Mouse (Mus musculus): ENCODE measurements around the gene Vps53. TPM values are rescaled to one million over a fixed set of nuclear protein-coding genes. Genes with fewer than 3 reads are reported as not detected.

The Vps53 gene
- polyA plus RNA-seq, 1 experiment from 2014 or later: 52.8 TPM

DNA sequence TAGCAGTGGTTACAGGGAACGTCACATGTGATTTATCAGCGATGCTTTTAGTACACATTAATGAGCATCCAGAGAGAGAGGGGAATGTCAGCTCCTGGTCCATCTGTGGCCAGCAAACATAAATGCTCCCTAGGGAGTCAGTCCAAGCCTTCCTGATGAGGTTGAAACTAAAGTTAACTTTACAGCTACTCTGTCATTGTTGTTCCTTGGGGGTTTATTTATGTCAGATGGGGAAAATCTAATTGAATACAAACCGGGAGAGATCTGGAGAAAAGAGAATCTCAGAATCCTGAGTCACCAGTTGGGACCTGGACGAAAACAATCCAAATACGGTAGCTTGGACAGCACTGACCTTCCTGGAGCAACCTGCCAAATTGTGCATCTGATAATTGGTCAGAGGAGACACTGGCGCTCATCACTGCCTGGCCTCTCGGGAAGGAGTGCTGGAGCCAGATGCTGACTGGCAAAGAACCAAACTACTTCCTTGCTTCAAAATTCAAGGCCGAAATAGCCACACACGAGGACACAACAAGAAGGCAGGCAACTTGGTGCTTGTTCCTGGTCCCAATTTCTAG, 113.8 kb downstream of the Vps53 start:
- ATAC-seq (ENCODE audit: low FRiP score, low read depth): no peak
- Histone ChIP-seq H3K27ac (replicated peaks) (no peak overlapping the region), H3K9ac (replicated peaks) (no peak overlapping the region), H3K4me3 (no peak overlapping the region), H3K9me3 (no peaks in the 10 kb centered on the region), H3K36me3 (peaks cover 22% of the 10 kb centered on the region), H3K27me3 (no peaks in the 10 kb centered on the region), H3K4me2 (replicated peaks) (no peak overlapping the region), H3K4me1 (no peaks in the 10 kb centered on the region)
- WGBS: 88% methylated on average over 9 of the region's 9 CpGs

DNA sequence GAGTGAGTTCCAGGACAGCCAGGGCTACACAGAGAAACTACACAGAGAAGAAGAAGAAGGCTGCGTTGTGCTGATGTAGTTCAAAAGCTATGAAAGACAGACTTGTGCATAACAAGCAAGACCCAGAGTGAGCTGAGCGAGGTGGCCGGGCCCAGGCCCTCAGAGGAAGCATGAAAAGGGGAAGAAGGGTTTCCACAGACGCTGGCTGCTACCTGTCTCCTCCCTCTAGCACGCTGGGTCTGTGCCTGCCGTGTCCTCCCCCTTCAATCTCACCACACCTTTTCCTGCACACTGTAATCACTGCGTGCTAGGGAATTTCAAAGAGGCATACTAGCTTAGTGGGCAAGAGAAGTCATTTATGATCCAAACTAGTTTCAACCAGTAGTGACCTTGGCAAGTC, 115.0 kb downstream of the Vps53 start:
- no peaks in the 10 kb centered on the region for H3K27me3 ChIP-seq
- H3K9ac ChIP-seq (replicated peaks): no peak overlapping the region
- H3K9me3 ChIP-seq: no peaks in the 10 kb centered on the region
- no peak overlapping the region for H3K27ac ChIP-seq (replicated peaks)
- no peak overlapping the region for H3K4me3 ChIP-seq
- H3K4me2 ChIP-seq (replicated peaks): no peak overlapping the region
- ATAC-seq (ENCODE audit: low FRiP score, low read depth): no peak
- peaks cover 22% of the 10 kb centered on the region for H3K36me3 ChIP-seq
- H3K4me1 ChIP-seq: no peaks in the 10 kb centered on the region
- 89% methylated on average over 7 of the region's 7 CpGs for WGBS

DNA sequence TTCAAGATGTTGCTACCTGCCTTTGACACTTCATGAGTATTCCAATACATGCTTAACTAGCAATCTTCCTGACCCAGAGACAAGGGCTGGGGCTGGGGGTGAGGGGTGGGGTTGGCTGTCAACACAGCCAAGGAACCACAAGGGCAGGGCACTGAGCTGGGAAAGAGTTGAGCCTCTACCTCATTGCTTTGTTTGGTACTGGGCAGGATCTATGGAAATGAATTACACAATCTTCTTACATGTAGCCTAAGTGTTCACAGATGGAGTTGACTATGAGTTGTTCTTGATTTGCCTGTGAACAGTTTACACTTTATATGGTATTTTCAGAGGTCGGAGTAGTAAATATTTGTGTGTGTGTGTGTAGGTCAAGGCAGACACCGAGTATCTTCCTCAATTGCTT, 118.5 kb downstream of the Vps53 start:
- WGBS: 93% methylated on average over 2 of the region's 2 CpGs
- no peaks in the 10 kb centered on the region for H3K27me3 ChIP-seq

DNA sequence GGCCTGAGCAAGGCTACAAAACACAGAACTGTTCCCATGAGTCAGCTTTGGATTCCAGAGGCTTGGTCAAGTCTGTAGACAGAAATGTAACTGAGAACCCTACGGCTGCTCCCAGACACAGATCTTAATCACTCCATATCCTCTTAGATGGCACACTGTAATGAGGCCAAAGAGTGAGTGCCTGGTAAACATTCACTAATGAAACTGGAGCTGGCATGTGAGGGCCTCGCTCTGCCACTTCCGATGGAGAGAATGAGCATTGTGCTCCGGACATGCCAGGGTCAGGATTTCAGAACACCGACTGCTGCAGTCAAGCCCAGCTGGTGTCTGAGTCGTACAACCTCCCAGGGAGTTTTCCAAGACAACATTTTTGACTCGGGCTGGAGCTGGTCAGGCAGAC, 119.5 kb downstream of the Vps53 start:
- WGBS: 76% methylated on average over 7 of the region's 7 CpGs
- Histone ChIP-seq H3K9me3 (no peaks in the 10 kb centered on the region), H3K4me3 (no peak overlapping the region), H3K4me1 (no peaks in the 10 kb centered on the region), H3K27me3 (no peaks in the 10 kb centered on the region), H3K4me2 (replicated peaks) (no peak overlapping the region), H3K27ac (replicated peaks) (no peak overlapping the region), H3K9ac (replicated peaks) (no peak overlapping the region), H3K36me3 (peaks cover 22% of the 10 kb centered on the region)
- ATAC-seq (ENCODE audit: low FRiP score, low read depth): no peak

More for the DNA sequence above, 118.5 kb downstream of the Vps53 start:
- Histone ChIP-seq H3K4me3 (no peak overlapping the region), H3K4me2 (replicated peaks) (no peak overlapping the region), H3K9me3 (no peaks in the 10 kb centered on the region), H3K36me3 (peaks cover 22% of the 10 kb centered on the region), H3K27ac (replicated peaks) (no peak overlapping the region), H3K4me1 (no peaks in the 10 kb centered on the region), H3K9ac (replicated peaks) (no peak overlapping the region)
- no peak for ATAC-seq (ENCODE audit: low FRiP score, low read depth)

DNA sequence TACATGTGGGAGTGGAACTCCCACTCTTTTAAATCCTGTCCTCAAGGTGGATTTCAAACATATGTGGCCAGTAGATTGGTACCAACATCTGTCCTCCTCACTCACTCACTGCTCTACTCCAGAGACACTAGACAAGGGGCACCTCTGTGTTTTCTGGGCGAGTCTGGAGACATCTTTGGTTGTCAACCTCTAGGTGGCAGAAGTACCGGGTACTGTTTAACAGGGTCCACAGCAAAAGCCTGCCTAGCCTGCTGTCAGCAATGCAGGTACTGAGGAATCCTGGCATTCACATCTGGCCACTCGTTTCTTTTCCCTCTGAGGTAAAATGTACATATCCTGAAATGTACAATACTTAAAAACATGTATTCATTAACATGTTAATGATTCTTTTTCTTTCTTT, 123.0 kb downstream of the Vps53 start:
- H3K27me3 ChIP-seq: no peaks in the 10 kb centered on the region
- H3K9me3 ChIP-seq: no peaks in the 10 kb centered on the region
- 19% methylated on average over 3 of the region's 3 CpGs for WGBS
- no peak for ATAC-seq (ENCODE audit: low FRiP score, low read depth)
- H3K4me3 ChIP-seq: no peak overlapping the region
- no peaks in the 10 kb centered on the region for H3K4me1 ChIP-seq
- H3K4me2 ChIP-seq (replicated peaks): no peak overlapping the region
- no peak overlapping the region for H3K9ac ChIP-seq (replicated peaks)
- H3K36me3 ChIP-seq: peaks cover 4% of the 10 kb centered on the region; the same call in 1 of the 2 replicates
- H3K27ac ChIP-seq (replicated peaks): no peak overlapping the region

DNA sequence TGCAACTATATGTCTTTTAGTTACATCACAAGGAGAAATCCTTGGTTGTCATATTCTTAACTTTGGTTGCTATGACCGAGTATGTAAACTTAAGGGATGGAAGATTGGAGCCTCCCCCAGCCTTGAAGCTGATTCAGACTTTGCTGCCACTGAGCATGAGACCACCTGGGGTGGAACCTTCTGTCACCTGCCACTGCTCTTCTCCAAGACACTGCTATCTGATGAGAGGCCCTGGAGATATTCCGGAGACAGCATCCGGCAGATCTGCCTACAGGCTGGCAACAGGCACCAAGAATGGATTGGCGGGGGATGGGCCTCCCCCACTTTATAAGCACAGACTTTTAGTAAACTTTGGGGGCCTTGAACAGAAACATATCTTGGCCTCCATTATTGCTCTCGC, 127.0 kb downstream of the Vps53 start:
- WGBS: 93% methylated on average over 5 of the region's 5 CpGs
- H3K27me3 ChIP-seq: no peaks in the 10 kb centered on the region
- H3K27ac ChIP-seq (replicated peaks): no peak overlapping the region
- no peak overlapping the region for H3K4me3 ChIP-seq
- H3K9me3 ChIP-seq: no peaks in the 10 kb centered on the region
- H3K36me3 ChIP-seq: no peaks in the 10 kb centered on the region
- H3K4me2 ChIP-seq (replicated peaks): no peak overlapping the region
- no peaks in the 10 kb centered on the region for H3K4me1 ChIP-seq
- no peak for ATAC-seq (ENCODE audit: low FRiP score, low read depth)
- H3K9ac ChIP-seq (replicated peaks): no peak overlapping the region

DNA sequence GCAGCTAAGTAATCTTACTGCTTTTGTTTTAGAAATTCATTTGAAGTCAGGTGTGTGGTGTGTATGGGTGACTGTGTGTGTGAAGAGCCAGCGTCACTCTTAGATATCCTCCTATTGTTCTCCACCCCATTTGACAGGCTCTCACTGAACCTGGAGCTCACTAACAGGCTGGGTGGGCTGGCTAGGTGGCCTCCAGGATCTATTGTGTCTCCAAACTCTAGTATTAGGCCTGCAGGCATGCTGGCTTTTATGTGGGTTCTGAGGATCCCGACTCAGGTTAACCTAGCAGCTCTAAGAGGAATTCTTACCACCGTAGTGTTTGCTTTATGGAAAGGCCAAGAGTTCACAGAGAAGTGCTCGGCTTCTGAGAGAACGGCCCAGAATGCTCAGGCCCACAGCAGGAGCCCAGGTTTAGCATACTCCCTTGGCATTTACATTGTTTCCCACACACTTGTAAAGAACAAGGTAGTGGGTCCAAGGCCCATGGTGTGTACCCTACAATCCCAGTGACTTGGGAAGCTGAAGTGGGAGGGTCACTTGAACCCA, 128.4 kb downstream of the Vps53 start:
- Histone ChIP-seq H3K9me3 (no peaks in the 10 kb centered on the region), H3K36me3 (peaks cover 5% of the 10 kb centered on the region; the same call in 1 of the 2 replicates), H3K4me1 (no peaks in the 10 kb centered on the region), H3K27ac (replicated peaks) (no peak overlapping the region), H3K4me3 (no peak overlapping the region), H3K4me2 (replicated peaks) (no peak overlapping the region), H3K9ac (replicated peaks) (no peak overlapping the region), H3K27me3 (no peaks in the 10 kb centered on the region)
- ATAC-seq (ENCODE audit: low FRiP score, low read depth): no peak
- 36% methylated on average over 5 of the region's 5 CpGs for WGBS

DNA sequence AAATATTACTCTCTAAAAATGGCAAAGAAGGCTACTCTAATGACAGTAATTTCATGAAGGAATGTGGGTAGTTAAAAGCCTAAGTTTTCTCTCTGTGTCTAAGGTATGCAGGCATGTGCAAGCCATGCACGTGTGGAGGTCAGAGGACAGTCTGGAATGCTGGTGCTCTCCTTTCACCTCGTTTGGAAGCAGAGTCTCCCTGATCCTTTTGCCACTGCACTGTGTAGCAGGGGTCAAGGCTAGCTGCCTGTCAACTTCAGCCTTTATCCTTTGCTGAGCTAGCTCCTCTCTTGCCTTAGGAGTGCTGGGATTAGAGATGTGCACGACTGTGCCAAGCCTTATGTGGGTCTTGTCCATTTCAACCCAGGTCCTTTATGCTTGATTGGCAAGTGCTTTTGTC, 128.9 kb downstream of the Vps53 start:
- Histone ChIP-seq H3K27ac (replicated peaks) (no peak overlapping the region), H3K4me2 (replicated peaks) (no peak overlapping the region), H3K9ac (replicated peaks) (no peak overlapping the region), H3K4me1 (no peaks in the 10 kb centered on the region), H3K27me3 (no peaks in the 10 kb centered on the region), H3K36me3 (peaks cover 6% of the 10 kb centered on the region; the same call in 1 of the 2 replicates), H3K4me3 (no peak overlapping the region), H3K9me3 (no peaks in the 10 kb centered on the region)
- 35% methylated on average over 3 of the region's 3 CpGs for WGBS
- ATAC-seq (ENCODE audit: low FRiP score, low read depth): no peak

DNA sequence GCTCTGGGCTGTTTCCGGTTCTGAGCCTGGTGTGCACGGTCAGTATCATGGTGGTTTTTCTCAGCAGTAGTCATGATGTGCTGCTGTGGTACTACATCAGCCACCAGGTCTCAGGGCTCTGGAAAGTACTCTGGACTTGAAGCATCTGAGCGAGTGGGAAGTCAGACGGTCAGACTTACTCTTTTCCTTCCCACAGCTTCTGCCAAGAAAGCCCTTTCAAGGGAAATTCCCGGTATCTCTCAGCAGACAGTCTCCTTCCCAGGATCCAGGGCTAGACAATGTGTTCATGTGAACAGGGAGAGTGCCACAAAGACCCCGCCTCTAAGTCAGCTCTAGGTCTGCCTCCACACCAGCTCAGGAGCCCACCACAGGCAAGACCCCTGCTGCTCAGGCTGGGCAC, 134.1 kb downstream of the Vps53 start:
- Histone ChIP-seq H3K9me3 (no peaks in the 10 kb centered on the region), H3K27me3 (no peaks in the 10 kb centered on the region), H3K36me3 (peaks cover 11% of the 10 kb centered on the region; the same call in 1 of the 2 replicates), H3K4me3 (no peak overlapping the region), H3K4me2 (replicated peaks) (no peak overlapping the region), H3K9ac (replicated peaks) (no peak overlapping the region), H3K4me1 (peaks cover 10% of the 10 kb centered on the region), H3K27ac (replicated peaks) (no peak overlapping the region)
- WGBS: 87% methylated on average over 6 of the region's 6 CpGs
- no peak for ATAC-seq (ENCODE audit: low FRiP score, low read depth)

DNA sequence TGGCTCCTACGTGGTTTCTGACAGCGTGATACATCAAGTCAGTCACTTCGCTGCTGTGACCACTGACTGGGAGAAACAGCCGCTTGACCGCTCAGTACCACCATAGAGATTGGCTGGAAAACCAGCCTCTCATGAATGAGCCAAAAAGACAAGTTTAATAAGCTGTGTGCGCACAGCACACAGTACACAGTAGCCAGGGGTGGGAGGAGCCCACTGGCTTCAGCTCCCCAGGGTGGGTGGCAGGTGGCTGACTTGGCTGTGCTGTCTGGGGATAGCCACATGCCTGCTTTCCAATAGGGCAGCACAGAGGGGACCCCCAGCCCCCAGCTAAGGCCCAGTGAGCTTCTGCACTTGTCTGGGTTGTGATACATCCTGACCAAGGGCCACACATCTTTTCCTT, 135.0 kb downstream of the Vps53 start:
- Histone ChIP-seq H3K27me3 (no peaks in the 10 kb centered on the region), H3K4me3 (no peak overlapping the region), H3K27ac (replicated peaks) (peak overlapping the region; percentile 30; the same call in 1 of the 2 replicates), H3K9me3 (no peaks in the 10 kb centered on the region), H3K4me1 (peaks cover 10% of the 10 kb centered on the region), H3K9ac (replicated peaks) (no peak overlapping the region), H3K4me2 (replicated peaks) (no peak overlapping the region), H3K36me3 (peaks cover 11% of the 10 kb centered on the region; the same call in 1 of the 2 replicates)
- WGBS: 84% methylated on average over 6 of the region's 6 CpGs
- ATAC-seq (ENCODE audit: low FRiP score, low read depth): no peak

DNA sequence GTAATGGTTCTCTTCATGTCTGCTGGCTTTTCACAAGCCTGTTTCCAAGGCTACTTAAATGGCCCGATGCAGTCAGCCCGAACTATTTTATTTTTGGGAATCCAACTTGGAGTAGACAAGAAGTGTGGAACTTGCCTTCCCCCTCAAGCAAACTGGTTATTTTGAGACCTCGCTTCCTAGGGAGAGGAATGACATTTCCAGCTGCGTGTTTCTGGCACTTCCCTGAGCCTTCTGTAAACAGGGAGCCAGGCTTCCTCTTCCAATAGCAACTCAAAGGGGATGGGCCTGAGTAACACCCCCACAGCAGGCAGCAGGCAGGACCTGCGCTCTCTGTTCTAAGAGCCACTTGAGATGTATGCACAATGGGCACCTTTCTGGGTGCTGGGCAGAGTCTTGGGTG, 136.6 kb downstream of the Vps53 start:
- no peak overlapping the region for H3K27ac ChIP-seq (replicated peaks)
- ATAC-seq (ENCODE audit: low FRiP score, low read depth): no peak
- no peak overlapping the region for H3K9ac ChIP-seq (replicated peaks)
- no peak overlapping the region for H3K4me2 ChIP-seq (replicated peaks)
- peaks cover 11% of the 10 kb centered on the region; the same call in 1 of the 2 replicates for H3K36me3 ChIP-seq
- H3K4me3 ChIP-seq: no peak overlapping the region
- H3K9me3 ChIP-seq: no peaks in the 10 kb centered on the region
- peaks cover 10% of the 10 kb centered on the region for H3K4me1 ChIP-seq
- H3K27me3 ChIP-seq: no peaks in the 10 kb centered on the region
- WGBS: 50% methylated on average over 5 of the region's 5 CpGs

DNA sequence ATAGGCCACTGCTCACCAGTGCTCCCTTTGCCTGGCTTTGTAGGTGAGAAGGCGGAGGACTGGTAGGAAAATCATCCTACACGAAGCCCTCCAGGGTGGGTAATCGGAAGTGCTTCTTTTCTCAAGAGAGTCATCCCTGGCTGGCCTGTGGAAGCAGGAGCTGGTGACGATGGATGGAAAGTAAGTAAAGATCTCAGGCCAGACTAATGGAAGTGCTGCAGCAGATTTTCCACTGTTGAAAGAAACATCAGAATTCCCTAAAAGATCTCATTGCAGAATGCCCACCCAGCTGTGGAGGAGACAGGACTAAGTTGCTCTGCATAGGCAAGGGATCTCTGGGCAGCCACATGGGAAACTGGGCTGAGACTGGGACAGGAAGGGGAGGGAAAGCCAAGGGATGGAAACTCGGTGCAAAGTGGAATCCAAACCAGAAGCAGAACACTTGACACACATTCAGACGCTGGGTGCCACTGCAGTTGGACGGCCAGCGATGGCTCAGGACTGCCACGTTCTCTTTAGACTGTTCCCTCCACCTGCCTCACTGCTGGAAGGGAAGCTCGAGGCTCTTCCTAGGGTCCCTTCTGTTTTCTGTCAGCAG, 137.3 kb downstream of the Vps53 start:
- Histone ChIP-seq H3K4me1 (peaks cover 10% of the 10 kb centered on the region), H3K36me3 (peaks cover 11% of the 10 kb centered on the region; the same call in 1 of the 2 replicates), H3K4me3 (no peak overlapping the region), H3K9me3 (no peaks in the 10 kb centered on the region), H3K27me3 (no peaks in the 10 kb centered on the region), H3K4me2 (replicated peaks) (no peak overlapping the region), H3K9ac (replicated peaks) (no peak overlapping the region), H3K27ac (replicated peaks) (no peak overlapping the region)
- 68% methylated on average over 10 of the region's 10 CpGs for WGBS
- no peak for ATAC-seq (ENCODE audit: low FRiP score, low read depth)
